Mouse (Mus musculus): ENCODE results near the gene Rpl36al. TPM values are rescaled to one million over a fixed set of nuclear protein-coding genes. Genes with fewer than 3 reads are reported as not detected.
A peak's percentile ranks its signal among the peaks of the same experiment; 100 is the strongest.

The Rpl36al gene
- polyA plus RNA-seq, 1 experiment from 2014 or later: 387 TPM

GRCm38 (mm10) chr12:69197378-69198163 lies 13.7 kb upstream of the Rpl36al start:
- Histone ChIP-seq H3K9ac (replicated peaks; ENCODE audit: low read depth, low read length) (peak overlapping the region; percentile 83), H3K36me3 (ENCODE audit: control insufficient read depth, insufficient read depth, low read length) (no peaks in the 10 kb centered on the region; the same call in 1 of the 2 replicates), H3K27ac (ENCODE audit: low read depth, low read length) (peak overlapping the region; percentile 93), H3K4me1 (ENCODE audit: control insufficient read depth, insufficient read depth, low read length) (peaks cover 19% of the 10 kb centered on the region; the same call in 1 of the 2 replicates), H3K4me2 (ENCODE audit: low read depth, low read length) (peak overlapping the region; percentile 97), H3K4me3 (ENCODE audit: low read depth, low read length) (peak overlapping the region; percentile 94), H3K9me3 (ENCODE audit: control insufficient read depth, low read length) (no peaks in the 10 kb centered on the region), H3K27me3 (ENCODE audit: control insufficient read depth, insufficient read depth, low read length) (no peaks in the 10 kb centered on the region)
- ATAC-seq (ENCODE audit: low read depth): peak; percentile 79
- WGBS: under 1% methylated on average over 86 of the region's 94 CpGs

DNA sequence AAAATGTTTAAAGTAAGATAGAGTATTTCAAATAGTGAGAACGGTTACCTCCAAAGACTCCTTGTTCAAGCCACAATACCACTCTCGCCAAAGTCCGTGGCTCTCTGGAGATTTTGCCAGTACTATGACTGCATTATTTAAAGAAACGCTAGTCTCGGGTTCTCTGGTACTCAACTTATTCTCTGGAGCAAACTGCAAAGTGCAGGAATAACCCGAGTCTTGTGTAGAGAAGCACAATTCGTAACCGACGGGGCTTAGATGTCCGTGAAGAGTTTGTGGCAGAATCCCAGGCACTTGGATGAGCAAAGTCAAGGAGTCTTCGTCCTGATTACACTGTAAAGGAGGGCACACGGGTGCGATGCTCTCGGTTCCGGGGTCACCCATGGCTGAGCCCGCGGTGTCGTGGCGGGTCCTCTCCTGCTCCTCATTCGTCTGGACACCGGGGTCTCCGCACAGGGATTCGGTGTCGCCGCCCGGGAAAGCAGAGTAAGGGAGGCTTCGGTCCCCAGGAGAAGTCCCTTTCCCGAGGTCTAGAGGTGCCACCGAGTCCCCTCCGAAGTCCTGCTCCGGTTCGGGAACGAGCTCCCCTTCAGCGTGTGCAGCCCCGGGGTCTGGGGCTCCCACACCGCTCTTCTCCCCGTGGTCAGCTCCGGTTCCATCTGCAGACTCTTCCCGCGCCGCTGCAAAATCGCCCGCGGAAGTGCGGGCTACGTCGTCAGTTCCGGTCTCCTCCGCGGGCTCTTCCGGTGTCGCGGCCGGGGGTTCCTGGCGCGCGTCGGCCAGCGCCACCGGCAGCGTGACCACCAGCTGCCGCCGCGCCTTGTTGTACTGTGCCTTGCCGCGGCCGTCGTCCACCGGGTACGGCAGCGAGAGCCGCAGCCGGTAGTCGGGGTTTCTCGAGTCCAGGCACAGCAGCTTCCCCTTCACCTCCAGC lies 12.8 kb upstream of the Rpl36al start, which contains the start of gene Gm49383:
Gene Gm49383 (minus strand): TSS at position 661 of the 934 bp plus-strand sequence.
- ATAC-seq (ENCODE audit: low read depth): peak; percentile 82
- WGBS: under 1% methylated on average over 75 of the region's 75 CpGs
- H3K27ac ChIP-seq (ENCODE audit: low read depth, low read length): peak within 1 kb of the TSS; percentile 93
- peak within 1 kb of the TSS; percentile 97 for H3K4me2 ChIP-seq (ENCODE audit: low read depth, low read length)
- H3K9ac ChIP-seq (replicated peaks; ENCODE audit: low read depth, low read length): peak within 1 kb of the TSS; percentile 83
- H3K27me3 ChIP-seq (ENCODE audit: control insufficient read depth, insufficient read depth, low read length): no peaks in the 10 kb centered on the region
- no peaks in the 10 kb centered on the region; the same call in 1 of the 2 replicates for H3K36me3 ChIP-seq (ENCODE audit: control insufficient read depth, insufficient read depth, low read length)
- peak within 1 kb of the TSS; percentile 94 for H3K4me3 ChIP-seq (ENCODE audit: low read depth, low read length)
- H3K9me3 ChIP-seq (ENCODE audit: control insufficient read depth, low read length): no peaks in the 10 kb centered on the region
- peaks cover 19% of the 10 kb centered on the region; the same call in 1 of the 2 replicates for H3K4me1 ChIP-seq (ENCODE audit: control insufficient read depth, insufficient read depth, low read length)

DNA sequence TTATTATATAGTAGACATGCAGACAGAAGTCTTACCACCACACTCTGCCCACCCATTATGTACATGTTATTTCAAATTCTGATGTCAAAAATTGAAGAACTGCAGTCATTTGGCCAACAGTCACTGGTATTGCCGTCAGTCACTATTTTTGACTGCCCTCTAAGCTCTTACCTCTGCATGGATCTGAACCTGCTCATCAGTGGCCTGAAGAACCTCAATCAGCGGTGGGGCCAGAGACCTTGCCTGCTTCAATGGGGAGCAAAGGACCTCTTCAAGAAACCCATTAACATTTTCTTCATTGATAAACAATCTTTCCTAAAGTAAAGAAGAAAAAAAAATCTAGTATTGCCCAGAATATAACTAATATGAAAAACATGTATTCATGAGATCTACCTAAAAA lies 8.8 kb upstream of the Rpl36al start:
- Histone ChIP-seq H3K4me1 (ENCODE audit: control insufficient read depth, insufficient read depth, low read length) (peaks cover 5% of the 10 kb centered on the region; the same call in 1 of the 2 replicates), H3K9ac (replicated peaks; ENCODE audit: low read depth, low read length) (no peak overlapping the region), H3K9me3 (ENCODE audit: control insufficient read depth, low read length) (no peaks in the 10 kb centered on the region), H3K4me3 (ENCODE audit: low read depth, low read length) (no peak overlapping the region), H3K4me2 (ENCODE audit: low read depth, low read length) (no peak overlapping the region), H3K36me3 (ENCODE audit: control insufficient read depth, insufficient read depth, low read length) (peaks cover 3% of the 10 kb centered on the region; the same call in 1 of the 2 replicates), H3K27ac (ENCODE audit: low read depth, low read length) (no peak overlapping the region), H3K27me3 (ENCODE audit: control insufficient read depth, insufficient read depth, low read length) (no peaks in the 10 kb centered on the region)
- no peak for ATAC-seq (ENCODE audit: low read depth)
- WGBS: 97% methylated on average over 2 of the region's 2 CpGs

- Histone ChIP-seq H3K4me3 (ENCODE audit: low read depth, low read length) (no peak overlapping the region), H3K27ac (ENCODE audit: low read depth, low read length) (no peak overlapping the region), H3K27me3 (ENCODE audit: control insufficient read depth, insufficient read depth, low read length) (no peaks in the 10 kb centered on the region), H3K4me2 (ENCODE audit: low read depth, low read length) (no peak overlapping the region), H3K9ac (replicated peaks; ENCODE audit: low read depth, low read length) (no peak overlapping the region), H3K4me1 (ENCODE audit: control insufficient read depth, insufficient read depth, low read length) (peaks cover 8% of the 10 kb centered on the region; the same call in 1 of the 2 replicates), H3K9me3 (ENCODE audit: control insufficient read depth, low read length) (no peaks in the 10 kb centered on the region), H3K36me3 (ENCODE audit: control insufficient read depth, insufficient read depth, low read length) (peaks cover 3% of the 10 kb centered on the region; the same call in 1 of the 2 replicates)
- ATAC-seq (ENCODE audit: low read depth): no peak
- 92% methylated on average over 5 of the region's 5 CpGs for whole genome bisulfite sequencing
These were observed 7.5 kb upstream of the Rpl36al start for GRCm38 (mm10) chr12:69191396-69191795.

GRCm38 (mm10) chr12:69190522-69190921 lies 6.6 kb upstream of the Rpl36al start:
- Histone ChIP-seq H3K27me3 (ENCODE audit: control insufficient read depth, insufficient read depth, low read length) (no peaks in the 10 kb centered on the region), H3K9ac (replicated peaks; ENCODE audit: low read depth, low read length) (no peak overlapping the region), H3K27ac (ENCODE audit: low read depth, low read length) (no peak overlapping the region), H3K4me3 (ENCODE audit: low read depth, low read length) (no peak overlapping the region), H3K4me1 (ENCODE audit: control insufficient read depth, insufficient read depth, low read length) (peaks cover 6% of the 10 kb centered on the region), H3K9me3 (ENCODE audit: control insufficient read depth, low read length) (no peaks in the 10 kb centered on the region), H3K4me2 (ENCODE audit: low read depth, low read length) (no peak overlapping the region), H3K36me3 (ENCODE audit: control insufficient read depth, insufficient read depth, low read length) (peaks cover 3% of the 10 kb centered on the region; the same call in 1 of the 2 replicates)
- WGBS: 92% methylated on average over 1 of the region's 1 CpGs
- no peak for ATAC-seq (ENCODE audit: low read depth)

DNA sequence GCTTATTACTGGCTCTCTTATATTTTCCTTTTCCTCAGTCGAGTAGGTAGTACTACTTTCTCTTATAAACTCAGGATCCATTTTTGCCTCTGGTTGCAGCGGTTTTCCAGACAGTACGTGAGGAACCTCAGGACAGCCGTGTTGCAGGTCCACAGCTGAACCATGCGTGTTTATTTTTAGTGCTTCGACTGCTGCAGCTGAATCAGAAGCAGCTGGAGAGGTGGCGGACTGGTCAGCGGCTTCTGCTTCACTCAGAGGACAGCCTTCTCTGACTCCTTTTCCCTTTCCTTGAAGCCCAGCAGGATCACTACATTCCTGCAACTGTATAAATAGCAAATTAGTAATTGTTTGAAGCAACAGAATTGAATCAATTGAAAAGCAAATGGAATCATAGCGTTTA lies 6.2 kb upstream of the Rpl36al start:
- Histone ChIP-seq H3K27ac (ENCODE audit: low read depth, low read length) (no peak overlapping the region), H3K9me3 (ENCODE audit: control insufficient read depth, low read length) (no peaks in the 10 kb centered on the region), H3K27me3 (ENCODE audit: control insufficient read depth, insufficient read depth, low read length) (no peaks in the 10 kb centered on the region), H3K9ac (replicated peaks; ENCODE audit: low read depth, low read length) (no peak overlapping the region), H3K4me1 (ENCODE audit: control insufficient read depth, insufficient read depth, low read length) (peaks cover 10% of the 10 kb centered on the region), H3K36me3 (ENCODE audit: control insufficient read depth, insufficient read depth, low read length) (peaks cover 3% of the 10 kb centered on the region; the same call in 1 of the 2 replicates), H3K4me3 (ENCODE audit: low read depth, low read length) (no peak overlapping the region), H3K4me2 (ENCODE audit: low read depth, low read length) (no peak overlapping the region)
- 89% methylated on average over 9 of the region's 9 CpGs for WGBS
- no peak for ATAC-seq (ENCODE audit: low read depth)

- Histone ChIP-seq H3K27me3 (ENCODE audit: control insufficient read depth, insufficient read depth, low read length) (no peaks in the 10 kb centered on the region), H3K9ac (replicated peaks; ENCODE audit: low read depth, low read length) (no peak overlapping the region; the same call in 1 of the 2 replicates), H3K4me3 (ENCODE audit: low read depth, low read length) (no peak overlapping the region), H3K4me2 (ENCODE audit: low read depth, low read length) (peak overlapping the region; percentile 14; the same call in 1 of the 2 replicates), H3K9me3 (ENCODE audit: control insufficient read depth, low read length) (no peaks in the 10 kb centered on the region), H3K36me3 (ENCODE audit: control insufficient read depth, insufficient read depth, low read length) (peaks cover 3% of the 10 kb centered on the region; the same call in 1 of the 2 replicates), H3K27ac (ENCODE audit: low read depth, low read length) (no peak overlapping the region), H3K4me1 (ENCODE audit: control insufficient read depth, insufficient read depth, low read length) (peaks cover 15% of the 10 kb centered on the region)
- ATAC-seq (ENCODE audit: low read depth): no peak
- WGBS: 77% methylated on average over 5 of the region's 5 CpGs
These were observed 3.1 kb upstream of the Rpl36al start for GRCm38 (mm10) chr12:69186811-69187471.

DNA sequence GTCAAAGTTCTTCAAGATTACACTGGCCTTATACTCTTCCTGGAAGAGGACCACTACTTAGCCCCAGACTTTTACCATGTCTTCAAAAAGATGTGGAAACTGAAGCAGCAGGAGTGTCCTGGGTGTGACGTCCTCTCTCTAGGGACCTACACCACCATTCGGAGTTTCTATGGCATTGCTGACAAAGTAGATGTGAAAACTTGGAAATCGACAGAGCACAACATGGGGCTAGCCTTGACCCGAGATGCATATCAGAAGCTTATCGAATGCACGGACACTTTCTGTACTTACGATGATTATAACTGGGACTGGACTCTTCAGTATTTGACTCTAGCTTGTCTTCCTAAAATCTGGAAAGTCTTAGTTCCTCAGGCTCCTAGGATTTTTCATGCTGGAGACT lies 1.5 kb upstream of the Rpl36al start:
- H3K27ac ChIP-seq (ENCODE audit: low read depth, low read length): no peak overlapping the region
- ATAC-seq (ENCODE audit: low read depth): no peak
- no peak overlapping the region for H3K9ac ChIP-seq (replicated peaks; ENCODE audit: low read depth, low read length)
- no peaks in the 10 kb centered on the region for H3K9me3 ChIP-seq (ENCODE audit: control insufficient read depth, low read length)
- peak overlapping the region; percentile 98 for H3K4me2 ChIP-seq (ENCODE audit: low read depth, low read length)
- peak overlapping the region; percentile 82 for H3K4me3 ChIP-seq (ENCODE audit: low read depth, low read length)
- no peaks in the 10 kb centered on the region for H3K27me3 ChIP-seq (ENCODE audit: control insufficient read depth, insufficient read depth, low read length)
- H3K4me1 ChIP-seq (ENCODE audit: control insufficient read depth, insufficient read depth, low read length): peaks cover 15% of the 10 kb centered on the region
- H3K36me3 ChIP-seq (ENCODE audit: control insufficient read depth, insufficient read depth, low read length): peaks cover 3% of the 10 kb centered on the region; the same call in 1 of the 2 replicates
- WGBS: 76% methylated on average over 7 of the region's 7 CpGs

All from neural tube, embryonic 14.5 days (tissue).